Mouse (Mus musculus) ovary, postnatal 10 days (tissue): ENCODE results near the gene Snapc3.
"Not testable (repeated sequence)": the region's sequence is repeated elsewhere in the genome, so short reads cannot be mapped to it uniquely, and the experiment has no call there.

ENCODE experiments used
- DNase-seq: peaks from one replicate; pipeline ENCODE4 v3.0.0; 2022; ENCODE audit warnings: low spot score

Gene Snapc3

GRCm38 (mm10) chr4:83500154-83501036 lies 82.9 kb downstream of the Snapc3 start:
- DNase-seq, result no peak

GRCm38 (mm10) chr4:83501037-83501430 lies 83.5 kb downstream of the Snapc3 start:
- DNase-seq, result no peak

GRCm38 (mm10) chr4:83509600-83509999 lies 92.1 kb downstream of the Snapc3 start:
- no peak for DNase-seq

- DNase-seq, result no peak
Observed at GRCm38 (mm10) chr4:83511083-83511482, 93.6 kb downstream of the Snapc3 start.

GRCm38 (mm10) chr4:83512217-83512616 lies 94.7 kb downstream of the Snapc3 start:
- DNase-seq, result no peak

- DNase-seq, result no peak
Observed at GRCm38 (mm10) chr4:83512644-83513043, 95.1 kb downstream of the Snapc3 start.

GRCm38 (mm10) chr4:83514183-83514582 lies 96.7 kb downstream of the Snapc3 start:
- DNase-seq, result no peak

- no peak for DNase-seq
Observed at GRCm38 (mm10) chr4:83514976-83515669, 97.6 kb downstream of the Snapc3 start.

- not testable (repeated sequence) for DNase-seq
Observed at GRCm38 (mm10) chr4:83516144-83516543, 98.6 kb downstream of the Snapc3 start.
